Mouse (Mus musculus): Measurements from ENCODE around the gene Zfp667.

GRCm38 (mm10) chr7:6244361-6245292, 41.8 kb upstream of the Zfp667 start:
- TF ChIP-seq POLR2A (IDR thresholded peaks at IDR 0.05; ENCODE audit: insufficient read depth, low read length) (no peak), CTCF (IDR thresholded peaks at IDR 0.05; ENCODE audit: low read depth, low read length) (no peak)
